Mouse (Mus musculus): Measurements from ENCODE around the gene Foxi1.

Foxi1 gene

GRCm38 (mm10) chr11:34158916-34159315, 49.0 kb downstream of the Foxi1 start:
- DNase-seq (ENCODE audit: low spot score), result no peak

GRCm38 (mm10) chr11:34155235-34155634, 52.7 kb downstream of the Foxi1 start:
- no peak for DNase-seq (ENCODE audit: low spot score)

All from MN1 (cell line).